Mouse (Mus musculus) liver, embryonic 14.5 days (tissue): ENCODE data around the gene Dennd1a. TPM values are rescaled to one million over a fixed set of nuclear protein-coding genes. Genes with fewer than 3 reads are reported as not detected.

ENCODE experiments used
- ATAC-seq: fragments of 200-750 bp; cut with Nextera tagmentation; 2 replicates; pipeline ENCODE4 v1.8.0; 2017; ENCODE audit warnings: moderate number of reproducible peaks, mild to moderate bottlenecking, moderate library complexity; ENCODE audit not compliant: insufficient read depth
- DNase-seq, 3 experiments: peaks; one replicate each; pipeline ENCODE4 v3.0.0-alpha.2; 2012 to 2013; ENCODE audit warnings: low read depth in 3 of 3, low spot score in 3 of 3
- H3K27ac ChIP-seq: fragments of 300-500 bp; sonication (generic); 2 replicates; pipeline ENCODE4 v1.5.1; 2014; ENCODE audit warnings: moderate library complexity, mild to moderate bottlenecking, control low read depth, inconsistent platforms
- H3K27me3 ChIP-seq: fragments of 300-500 bp; sonication (generic); 2 replicates; pipeline ENCODE4 v1.6.1; 2014; ENCODE audit warnings: mild to moderate bottlenecking, low read length, moderate library complexity; ENCODE audit not compliant: control insufficient read depth, insufficient read depth
- H3K36me3 ChIP-seq: fragments of 300-500 bp; sonication (generic); replicated peaks from 2 replicates; pipeline ENCODE4 v1.6.1; 2014; ENCODE audit warnings: low read depth; ENCODE audit not compliant: control insufficient read depth, insufficient read depth
- H3K4me1 ChIP-seq, 2 experiments: fragments of 200-500 bp in 1 of 2; fragments of 300-500 bp in 1 of 2; sonication (generic) in 1 of 2; replicated peaks; 2 replicates each; pipeline ENCODE4 v1.6.1; 2012 to 2014; ENCODE audit warnings: antibody characterized with exemption in 1 of 2, inconsistent platforms in 1 of 2, low read length in 1 of 2; ENCODE audit not compliant: control insufficient read depth in 2 of 2, insufficient read depth in 2 of 2
- H3K4me2 ChIP-seq: fragments of 300-500 bp; sonication (generic); 2 replicates; pipeline ENCODE4 v1.6.1; 2014; ENCODE audit warnings: low read depth, mild to moderate bottlenecking, control low read depth, moderate library complexity
- H3K4me3 ChIP-seq, 2 experiments: fragments of 200-500 bp in 1 of 2; fragments of 300-500 bp in 1 of 2; sonication (generic) in 1 of 2; 2 replicates each; pipeline ENCODE4 v1.5.1; 2012 to 2014; ENCODE audit warnings: low read depth in 2 of 2, low read length in 2 of 2, mild to moderate bottlenecking in 2 of 2, control low read depth in 1 of 2, inconsistent platforms in 1 of 2, moderate library complexity in 1 of 2; ENCODE audit not compliant: insufficient read depth in 1 of 2
- H3K9ac ChIP-seq: fragments of 300-500 bp; sonication (generic); replicated peaks from 2 replicates; pipeline ENCODE4 v1.6.1; 2014; ENCODE audit warnings: mild to moderate bottlenecking, control low read depth, moderate library complexity
- H3K9me3 ChIP-seq: fragments of 300-500 bp; sonication (generic); 2 replicates; pipeline ENCODE4 v1.6.1; 2016; ENCODE audit warnings: low read length, mixed read lengths; ENCODE audit not compliant: control insufficient read depth
- CTCF ChIP-seq: IDR thresholded peaks from 2 replicates; pipeline ENCODE4 v1.5.1; 2016; ENCODE audit warnings: antibody characterized with exemption, low read depth, control low read depth
- EP300 ChIP-seq: IDR thresholded peaks from 2 replicates; pipeline ENCODE4 v1.6.1; 2016; ENCODE audit warnings: antibody characterized with exemption, low read depth
- WGBS: fragments of 180-500 bp; shearing (Covaris S2); extraction: QIAGEN DNeasy Blood & Tissue Kit; methylation state at CpG from one replicate; pipeline ENCODE4 v1.1.7; 2014; ENCODE audit not compliant: insufficient replicate concordance; 5-methylcytosine and 5-hydroxymethylcytosine counted together
- polyA plus RNA-seq, 2 experiments: library from polyadenylated mRNA; depleted of rRNA in 1 of 2; stranded (reverse) in 1 of 2; unstranded in 1 of 2; fragments of >200 nt; fragmentation: Nextera tagmentation in 1 of 2; extraction: Ambion mirVana in 1 of 2; gene quantifications; 2 replicates each; pipeline versions ENCODE4 v1.2.1 to v1.2.3; 2012 to 2014

The Dennd1a gene
- polyA plus RNA-seq, 2 experiments = 5.5 to 6.5 TPM

GRCm38 (mm10) chr2:37963362-37963761, 323.8 kb downstream of the Dennd1a start:
- Histone ChIP-seq H3K4me2 (no peak overlapping the region), H3K27me3 (no peaks in the 10 kb centered on the region), H3K36me3 (no peaks in the 10 kb centered on the region), H3K9ac (no peak overlapping the region), H3K4me3 (no peak overlapping the region), H3K27ac (no peak overlapping the region), H3K4me1 (peaks cover 0 to 3% of the 10 kb centered on the region in 2 experiments; a peak in 1 of 4 replicates), H3K9me3 (no peaks in the 10 kb centered on the region)
- 65% methylated on average over 4 of the region's 4 CpGs for WGBS
- DNase-seq = no peak
- no peak for ATAC-seq
- TF ChIP-seq CTCF (no peak), EP300 (no peak)

- Histone ChIP-seq H3K4me1 (no peaks in the 10 kb centered on the region), H3K4me2 (no peak overlapping the region), H3K36me3 (no peaks in the 10 kb centered on the region), H3K9me3 (no peaks in the 10 kb centered on the region), H3K27me3 (no peaks in the 10 kb centered on the region), H3K9ac (no peak overlapping the region), H3K27ac (no peak overlapping the region), H3K4me3 (no peak overlapping the region)
- no peak for DNase-seq
- no peak for ATAC-seq
- TF ChIP-seq EP300 (no peak), CTCF (peak; percentile 67)
- 20% methylated on average over 2 of the region's 2 CpGs for WGBS
Measured at GRCm38 (mm10) chr2:37948424-37948823, 338.8 kb downstream of the Dennd1a start.

- Histone ChIP-seq H3K9ac (no peak overlapping the region), H3K27ac (no peak overlapping the region), H3K4me2 (no peak overlapping the region), H3K4me3 (no peak overlapping the region), H3K4me1 (no peaks in the 10 kb centered on the region), H3K27me3 (no peaks in the 10 kb centered on the region), H3K9me3 (no peaks in the 10 kb centered on the region), H3K36me3 (no peaks in the 10 kb centered on the region)
- 64% methylated on average over 9 of the region's 9 CpGs for WGBS
- ATAC-seq = no peak
- TF ChIP-seq CTCF (no peak), EP300 (no peak)
- DNase-seq = no peak
Measured at GRCm38 (mm10) chr2:37945598-37946336, 341.4 kb downstream of the Dennd1a start.

GRCm38 (mm10) chr2:37942906-37943305, 344.3 kb downstream of the Dennd1a start:
- no peak for TF ChIP-seq EP300
- Histone ChIP-seq H3K4me1 (no peaks in the 10 kb centered on the region), H3K4me2 (no peak overlapping the region), H3K27me3 (no peaks in the 10 kb centered on the region), H3K9ac (no peak overlapping the region), H3K4me3 (no peak overlapping the region), H3K27ac (no peak overlapping the region), H3K9me3 (no peaks in the 10 kb centered on the region), H3K36me3 (no peaks in the 10 kb centered on the region)
- no peak for ATAC-seq
- no peak for DNase-seq
- WGBS = 69% methylated on average over 2 of the region's 2 CpGs

GRCm38 (mm10) chr2:37941741-37942140, 345.4 kb downstream of the Dennd1a start:
- H3K4me3 ChIP-seq = no peak overlapping the region
- no peaks in the 10 kb centered on the region for H3K9me3 ChIP-seq
- DNase-seq (no peak), ATAC-seq (no peak)
- no peak overlapping the region for H3K4me2 ChIP-seq
- no peaks in the 10 kb centered on the region for H3K4me1 ChIP-seq
- no peak overlapping the region for H3K27ac ChIP-seq
- no peak for TF ChIP-seq EP300
- no peak for TF ChIP-seq CTCF
- no peaks in the 10 kb centered on the region for H3K27me3 ChIP-seq
- no peaks in the 10 kb centered on the region for H3K36me3 ChIP-seq
- no peak overlapping the region for H3K9ac ChIP-seq
